Mouse (Mus musculus) telencephalon, adult 2 months (tissue): ENCODE data around the gene Krt13.
A peak's percentile ranks its signal among the peaks of the same experiment; 100 is the strongest.

Experiments used
- DNase-seq: peaks from one replicate; pipeline ENCODE4 v3.0.0-alpha.2; 2011; ENCODE audit warnings: low read depth, low spot score

Krt13 gene

GRCm38 (mm10) chr11:100121466-100121865 is at the start of gene Krt13:
Gene Krt13 (minus strand): TSS chr11:100121566.
- DNase-seq, result no peak

DNA sequence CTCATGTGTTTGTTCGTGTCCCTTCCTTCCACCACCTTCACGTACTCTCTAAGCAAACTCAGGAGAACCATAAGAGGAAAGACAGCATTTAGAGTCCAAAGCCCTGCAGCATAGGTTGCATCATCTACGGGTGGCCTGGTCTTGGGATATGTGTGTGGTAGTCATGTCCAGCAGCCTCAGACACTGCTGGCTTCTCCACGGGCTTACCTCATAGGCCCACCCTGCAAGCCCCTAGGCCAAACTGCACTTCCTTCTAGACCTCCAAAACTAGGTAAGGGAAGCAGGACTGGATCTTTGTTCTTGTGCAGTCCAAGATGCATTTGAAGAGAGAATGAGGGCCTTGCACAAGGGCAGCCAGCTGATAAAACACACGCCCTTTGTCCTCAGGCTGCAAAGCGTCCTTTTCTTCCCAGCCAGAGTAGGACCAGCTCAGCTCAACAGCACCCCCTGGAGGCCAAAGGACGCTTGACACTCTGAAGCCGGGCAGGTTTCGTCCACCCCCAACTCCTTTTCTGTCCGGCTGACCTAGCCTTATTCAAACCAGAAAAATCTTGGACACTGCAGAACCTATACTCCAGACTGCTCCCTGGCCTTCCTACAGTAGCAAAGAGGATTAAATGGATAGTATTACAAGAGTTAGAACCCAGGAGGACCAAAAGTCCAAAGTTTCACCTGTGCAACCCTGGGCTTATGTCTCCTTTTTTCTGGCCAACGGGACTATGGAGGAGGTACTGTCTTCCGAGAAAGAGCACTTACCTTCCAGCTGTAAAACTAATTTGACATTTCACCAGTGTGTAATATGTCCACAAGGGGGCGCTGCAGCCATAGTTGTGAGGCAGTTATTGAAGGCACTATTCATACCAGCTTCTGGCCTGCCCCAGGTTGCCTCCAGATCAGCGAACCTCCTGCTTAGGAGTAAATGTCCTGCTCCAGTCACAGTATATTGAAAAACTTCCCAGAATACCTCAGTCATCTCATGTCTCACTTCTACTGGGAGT is 47.7 kb upstream of the Krt13 start:
- DNase-seq, result peak; percentile 17

GRCm38 (mm10) chr11:100168071-100168470 is 46.7 kb upstream of the Krt13 start:
- no peak for DNase-seq

GRCm38 (mm10) chr11:100164392-100164791 is 43.0 kb upstream of the Krt13 start:
- DNase-seq, result no peak

DNA sequence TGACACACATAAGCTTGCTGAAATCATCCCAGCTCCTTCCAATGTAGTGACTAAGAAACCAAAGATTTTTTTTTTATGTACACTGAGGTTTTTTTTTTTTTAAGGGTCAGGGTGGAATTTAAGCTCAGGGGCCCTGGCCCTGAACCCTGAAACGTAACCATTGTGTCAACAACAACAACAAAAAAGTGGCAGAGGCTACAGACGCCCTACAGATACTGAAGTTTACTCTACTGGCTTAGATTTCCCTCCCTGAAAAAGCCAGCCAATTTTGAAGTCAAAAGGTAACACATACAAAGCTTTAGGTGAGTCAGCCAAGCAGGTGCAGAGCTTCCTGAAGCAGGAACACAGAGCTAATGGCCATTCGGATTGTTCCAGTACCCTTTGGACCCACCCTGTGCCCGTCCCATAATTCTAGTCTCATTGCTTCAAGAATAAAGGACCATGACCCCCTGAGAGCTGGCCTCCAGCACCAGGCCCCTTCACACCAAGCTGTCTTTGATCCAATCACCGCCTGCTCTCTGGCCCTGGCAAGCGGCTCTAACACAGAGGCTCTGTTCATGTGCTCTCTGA is 36.6 kb upstream of the Krt13 start:
- DNase-seq, result no peak

- DNase-seq, result no peak
These were observed 36.0 kb upstream of the Krt13 start for GRCm38 (mm10) chr11:100157331-100157730.

DNA sequence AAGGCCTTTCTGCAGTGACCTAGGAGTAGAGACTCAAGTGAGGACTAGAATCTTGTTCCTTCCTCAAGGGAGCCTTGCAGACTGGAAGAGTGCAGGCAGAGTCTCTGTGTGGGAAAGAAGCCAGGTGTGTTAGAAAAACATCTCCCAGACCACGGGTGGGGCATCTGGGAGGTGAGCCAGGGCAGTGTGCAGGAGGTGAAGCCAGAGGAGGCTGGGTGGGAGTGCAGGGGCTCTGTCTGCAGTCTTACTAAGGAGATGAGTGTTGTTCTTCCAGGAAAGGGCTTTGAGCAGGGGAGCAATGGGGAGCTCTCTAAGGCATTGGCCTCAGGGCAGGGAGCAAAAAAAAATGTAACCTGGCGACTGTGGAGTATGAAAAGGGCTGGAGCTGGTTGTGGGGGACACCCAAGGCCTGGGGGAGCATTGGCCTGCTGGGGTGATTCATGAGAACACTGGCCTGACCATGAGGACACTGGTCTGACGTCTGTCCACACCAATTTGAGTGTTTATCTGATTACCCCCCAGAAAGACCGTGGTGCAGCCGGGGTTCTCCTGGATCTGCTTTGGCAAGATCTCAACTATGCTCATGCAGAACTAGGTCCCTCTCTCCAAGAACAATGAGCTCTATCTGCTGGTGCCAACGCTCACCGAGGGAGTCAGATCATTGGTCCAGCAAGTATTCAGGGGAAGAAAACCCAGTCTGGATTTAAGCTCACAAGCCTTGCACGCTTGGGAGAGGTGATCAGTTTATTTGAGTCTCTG is 34.3 kb upstream of the Krt13 start:
- DNase-seq, result no peak

DNA sequence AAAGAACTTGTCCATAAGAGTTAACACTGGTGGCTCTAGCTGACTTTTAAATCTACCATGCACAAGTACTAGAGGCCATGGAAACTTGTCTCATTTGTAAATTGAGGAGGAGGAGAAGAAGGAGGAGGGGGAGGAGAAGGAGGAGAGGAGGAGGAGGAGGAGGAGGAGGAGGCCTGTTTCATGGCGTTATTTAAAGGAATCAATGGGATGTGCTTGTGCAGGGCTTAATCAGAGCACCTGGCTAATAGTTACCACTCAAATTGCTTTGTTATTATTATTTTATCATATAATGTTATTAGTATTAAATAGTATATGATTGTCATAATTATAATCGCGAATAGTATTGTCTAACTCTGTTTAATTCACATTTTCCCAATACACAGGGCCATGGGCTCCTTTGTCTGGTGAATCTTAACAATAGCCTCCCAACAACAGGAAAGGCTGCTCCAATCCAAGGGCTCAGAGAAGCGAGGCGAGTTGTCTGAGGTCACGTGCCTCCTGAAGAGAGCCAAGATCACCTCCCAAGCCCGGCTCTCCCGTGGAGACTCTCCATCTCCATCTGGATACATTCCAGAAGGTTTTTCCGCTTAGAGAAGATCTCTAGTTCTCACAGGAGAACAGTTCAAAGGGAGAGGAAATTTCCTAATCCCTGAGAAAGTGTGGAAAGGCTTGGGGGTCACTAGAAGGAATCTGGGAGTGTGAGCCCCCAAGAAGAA is 27.4 kb upstream of the Krt13 start, which contains the start of gene Krt19:
Gene Krt19 (minus strand): TSS at position 51 of the 716 bp plus-strand sequence.
- DNase-seq, result no peak

- DNase-seq, result no peak
These were observed 26.4 kb upstream of the Krt13 start for GRCm38 (mm10) chr11:100147566-100148353.

GRCm38 (mm10) chr11:100145858-100146560 is 24.6 kb upstream of the Krt13 start:
- no peak for DNase-seq

GRCm38 (mm10) chr11:100145104-100145503 is 23.7 kb upstream of the Krt13 start:
- no peak for DNase-seq

DNA sequence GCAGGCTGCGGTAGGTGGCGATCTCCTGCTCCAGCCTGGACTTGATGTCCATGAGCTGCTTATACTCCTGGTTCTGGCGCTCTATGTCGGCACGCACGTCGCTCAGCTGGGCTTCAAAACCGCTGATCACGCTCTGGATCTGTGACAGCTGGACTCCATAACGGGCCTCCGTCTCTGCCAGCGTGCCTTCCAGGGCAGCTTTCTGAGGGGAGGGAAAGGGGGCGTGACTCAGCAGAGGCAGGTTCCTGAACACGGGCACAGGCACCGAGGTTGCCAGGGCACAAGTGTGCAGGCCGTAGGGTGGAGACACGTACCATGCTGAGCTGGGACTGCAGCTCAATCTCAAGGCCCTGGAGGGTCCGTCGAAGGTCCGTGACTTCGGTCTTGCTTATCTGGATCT is 19.6 kb upstream of the Krt13 start:
- no peak for DNase-seq

- DNase-seq, result no peak
These were observed 18.0 kb upstream of the Krt13 start for GRCm38 (mm10) chr11:100139391-100139790.

GRCm38 (mm10) chr11:100138809-100139208 is 17.4 kb upstream of the Krt13 start:
- no peak for DNase-seq

- DNase-seq, result no peak
These were observed 16.3 kb upstream of the Krt13 start for GRCm38 (mm10) chr11:100137693-100138092.

- DNase-seq, result no peak
These were observed 15.2 kb upstream of the Krt13 start for GRCm38 (mm10) chr11:100136559-100136958.

GRCm38 (mm10) chr11:100135731-100136130 is 14.4 kb upstream of the Krt13 start, which contains the start of gene Krt15:
Gene Krt15 (minus strand): TSS chr11:100135928.
- DNase-seq, result no peak

DNA sequence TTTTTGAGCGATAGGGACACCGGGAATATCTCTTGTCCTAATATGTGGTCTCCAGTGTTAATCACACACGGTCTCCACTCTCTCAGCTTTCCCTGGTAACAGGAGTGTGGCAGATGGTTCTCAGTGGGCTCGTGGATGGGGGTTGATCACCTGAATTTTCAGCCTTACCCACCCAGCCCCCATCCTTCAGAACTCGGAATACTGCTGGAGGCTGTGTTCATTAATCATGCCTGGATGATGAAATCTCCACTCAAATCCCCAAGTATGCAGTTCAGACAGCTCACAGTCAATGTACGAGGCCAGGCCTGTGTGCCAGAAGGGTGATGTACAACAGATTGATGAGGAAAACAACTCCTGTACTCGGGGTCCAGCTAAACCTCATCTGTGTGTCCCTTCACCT is 3.5 kb upstream of the Krt13 start:
- DNase-seq, result no peak

DNA sequence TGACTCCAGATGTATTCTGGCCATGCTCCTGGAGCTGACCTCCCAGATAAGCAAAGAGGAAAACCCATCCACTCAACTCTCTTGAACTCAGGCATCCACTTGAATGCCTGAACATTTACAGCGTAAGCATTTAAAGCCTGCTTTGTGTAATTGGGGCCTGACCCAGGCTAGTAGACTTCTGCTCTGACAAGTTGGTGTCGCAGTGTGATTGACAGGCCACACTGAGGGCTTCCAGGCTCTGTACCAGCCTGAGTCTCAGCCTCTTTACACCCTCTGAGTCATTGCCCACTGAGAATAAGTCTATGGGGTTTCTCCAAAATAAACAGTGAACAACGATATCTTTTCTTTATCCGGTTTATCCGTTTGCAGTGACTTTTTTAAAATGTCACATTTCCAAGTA is 1.0 kb downstream of the Krt13 start:
- DNase-seq, result no peak

- no peak for DNase-seq
These were observed 7.7 kb downstream of the Krt13 start for GRCm38 (mm10) chr11:100113742-100114029.
